Comparison of ENCODE assay signal across 11 mouse cellular contexts in genomic region chr6:82740868-82741517, GRCm38 (mm10). TPM values are rescaled to one million over a fixed set of nuclear protein-coding genes. Genes with fewer than 3 reads are reported as not detected.
DNase-seq lines count a peak whose midpoint lies in the region; ATAC-seq lines count a peak whose summit lies in the region.
"Had no signal": no experiment of that assay in that cellular context is flagged by ENCODE, and none has a peak within 500 bp of the region (broad histone marks: within the 10 kb centered on the region; RNA-seq: fewer than 3 reads in every experiment).

No protein-coding gene starts in this region.

- 63% methylated on average over 8 of the region's 8 CpGs for WGBS in liver, embryonic 15.5 days (ENCODE audit: insufficient replicate concordance)
- 43% methylated on average over 8 of the region's 8 CpGs for WGBS in heart, embryonic 16.5 days

- H3K27me3 ChIP-seq in liver, embryonic 15.5 days: no peaks in the 10 kb centered on the region
- no peaks in the 10 kb centered on the region for H3K27me3 ChIP-seq in heart, embryonic 16.5 days (ENCODE audit: control insufficient read depth, insufficient read depth, low read length)
- H3K27me3 ChIP-seq: embryonic facial prominence, embryonic 12.5 days; forebrain, embryonic 13.5 days had no signal

- no peak overlapping the region for H3K4me3 ChIP-seq in liver, embryonic 15.5 days (replicated peaks)
- no peak overlapping the region for H3K4me3 ChIP-seq in heart, embryonic 16.5 days (ENCODE audit: low read length)
- H3K4me3 ChIP-seq: embryonic facial prominence, embryonic 12.5 days; forebrain, embryonic 13.5 days; hindbrain, embryonic 10.5 days had no signal

- H3K4me1 ChIP-seq in liver, embryonic 15.5 days (replicated peaks): peaks cover 6% of the 10 kb centered on the region; the same call in 1 of the 2 replicates
- peaks cover 5% of the 10 kb centered on the region; the same call in 1 of the 2 replicates for H3K4me1 ChIP-seq in heart, embryonic 16.5 days (ENCODE audit: control insufficient read depth, insufficient read depth, low read length)
- H3K4me1 ChIP-seq: embryonic facial prominence, embryonic 12.5 days; forebrain, embryonic 13.5 days; hindbrain, embryonic 10.5 days had no signal

- 0 out of 2 replicates have a peak overlapping the region, but pooled peaks have one; percentile 31 for H3K27ac ChIP-seq in liver, embryonic 15.5 days (replicated peaks)
- peak overlapping the region; percentile 14 for H3K27ac ChIP-seq in heart, embryonic 16.5 days (ENCODE audit: low read length)
- H3K27ac ChIP-seq: embryonic facial prominence, embryonic 12.5 days; forebrain, embryonic 13.5 days; hindbrain, embryonic 10.5 days had no signal

- DNase-seq in adrenal gland, adult 2 months: peak; percentile 85
- DNase-seq in adrenal gland, postnatal 4 days (ENCODE audit: low spot score in 2 of 2): no peak
- no peak for DNase-seq in liver
- DNase-seq in adrenal gland, postnatal 10 days: peak; percentile 60
- no peak for DNase-seq in layer of hippocampus, postnatal 25 days (ENCODE audit: extremely low spot score in 1 of 2, low spot score in 1 of 2)
- no peak for DNase-seq in kidney, adult 18-20 months

- H3K36me3 ChIP-seq in liver, embryonic 15.5 days (replicated peaks): peaks cover 39% of the 10 kb centered on the region; the same call in 1 of the 2 replicates
- H3K36me3 ChIP-seq in heart, embryonic 16.5 days (ENCODE audit: control insufficient read depth, insufficient read depth): peaks cover 31% of the 10 kb centered on the region

- no peak overlapping the region for H3K4me2 ChIP-seq in liver, embryonic 15.5 days
- H3K4me2 ChIP-seq in heart, embryonic 16.5 days (ENCODE audit: low read depth, low read length): no peak overlapping the region
- H3K4me2 ChIP-seq: embryonic facial prominence, embryonic 12.5 days had no signal

- no peaks in the 10 kb centered on the region for H3K9me3 ChIP-seq in liver, embryonic 15.5 days (replicated peaks)
- H3K9me3 ChIP-seq in heart, embryonic 16.5 days (replicated peaks; ENCODE audit: control insufficient read depth, low read length): no peaks in the 10 kb centered on the region
- H3K9me3 ChIP-seq: embryonic facial prominence, embryonic 12.5 days; forebrain, embryonic 13.5 days; hindbrain, embryonic 10.5 days had no signal

- ATAC-seq in liver, embryonic 15.5 days (ENCODE audit: insufficient read depth): no peak
- no peak for ATAC-seq in heart, embryonic 16.5 days (replicated peaks; ENCODE audit: extremely low read depth, insufficient read depth, low FRiP score)

- H3K9ac ChIP-seq in liver, embryonic 15.5 days: no peak overlapping the region
- H3K9ac ChIP-seq in heart, embryonic 16.5 days (ENCODE audit: low read length): no peak overlapping the region
- H3K9ac ChIP-seq: embryonic facial prominence, embryonic 12.5 days; forebrain, embryonic 13.5 days had no signal

RNA-seq across cellular contexts. Expression of gene Hk2, which starts 33.3 kb away (rescaled TPM):
- 100 to 1,000 TPM in 1 of 2 experiments, 10 to 100 TPM in 1; 69.1 to 110 TPM for total RNA-seq in adrenal gland, adult 2 months (2021)
- polyA plus RNA-seq in adrenal gland, adult 2 months (2012; rRNA removed): 13.3 and 16.8 TPM in 2 replicates
- 10 to 100 TPM; 16.3 to 19.8 TPM for total RNA-seq in adrenal gland, postnatal 4 days (2021)
- polyA plus RNA-seq in liver, embryonic 15.5 days (2015; fragmentation: Nextera tagmentation; extraction: Ambion mirVana): 4.7 and 5.2 TPM in 2 replicates
- total RNA-seq in adrenal gland, postnatal 10 days (2021): 100 to 1,000 TPM in 1 of 2 experiments, 10 to 100 TPM in 1; 55.7 to 119 TPM
- 37.4 and 46.7 TPM in 2 replicates for polyA plus RNA-seq in heart, embryonic 16.5 days (2015; fragmentation: Nextera tagmentation; extraction: Ambion mirVana)
- 1 to 10 TPM; 7.1 to 8.8 TPM for total RNA-seq in layer of hippocampus, postnatal 25 days (2021)

RNA-seq across cellular contexts. Expression of gene Pole4, which starts 35.8 kb away (rescaled TPM):
- total RNA-seq in adrenal gland, adult 2 months (2021): 10 to 100 TPM; 37.3 to 44.3 TPM
- 4.8 and 7.6 TPM in 2 replicates for polyA plus RNA-seq in adrenal gland, adult 2 months (2012; rRNA removed)
- total RNA-seq in adrenal gland, postnatal 4 days (2021): 10 to 100 TPM; 40.0 to 41.0 TPM
- polyA plus RNA-seq in liver, embryonic 15.5 days (2015; fragmentation: Nextera tagmentation; extraction: Ambion mirVana): 44.9 and 50.5 TPM in 2 replicates
- 10 to 100 TPM; 37.9 to 41.8 TPM for total RNA-seq in adrenal gland, postnatal 10 days (2021)
- polyA plus RNA-seq in heart, embryonic 16.5 days (2015; fragmentation: Nextera tagmentation; extraction: Ambion mirVana): 81.5 and 90.4 TPM in 2 replicates
- 10 to 100 TPM; 40.2 to 40.3 TPM for total RNA-seq in layer of hippocampus, postnatal 25 days (2021)

Comparison
In these comparisons a context has a peak if more than half of its experiments do, and no peak if none do; other contexts are left out.
1. DNase-seq: peak in adrenal gland, adult 2 months (single experiment) and adrenal gland, postnatal 10 days (single experiment); none in adrenal gland, postnatal 4 days (0 of 2), liver (single experiment), layer of hippocampus, postnatal 25 days (0 of 2) and kidney, adult 18-20 months (single experiment).